Mouse (Mus musculus) limb, embryonic 13.5 days (tissue): ENCODE measurements around the gene Hic1. TPM values are rescaled to one million over a fixed set of nuclear protein-coding genes. Genes with fewer than 3 reads are reported as not detected.

Experiments used
- ATAC-seq: fragments of 200-750 bp; cut with Nextera tagmentation; 2 replicates; pipeline ENCODE4 v1.8.0; 2017; ENCODE audit warnings: low read depth, moderate number of reproducible peaks, moderate TSS enrichment; ENCODE audit not compliant: low FRiP score
- H3K27ac ChIP-seq: fragments of 300-500 bp; sonication (generic); 2 replicates; pipeline ENCODE4 v1.5.1; 2015; ENCODE audit warnings: inconsistent platforms, mild to moderate bottlenecking, moderate library complexity
- H3K27me3 ChIP-seq: fragments of 300-500 bp; sonication (generic); 2 replicates; pipeline ENCODE4 v1.6.1; 2015; ENCODE audit warnings: mild to moderate bottlenecking, inconsistent platforms
- H3K36me3 ChIP-seq: fragments of 300-500 bp; sonication (generic); 2 replicates; pipeline ENCODE4 v1.6.1; 2015; ENCODE audit warnings: inconsistent platforms, mild to moderate bottlenecking, moderate library complexity
- H3K4me1 ChIP-seq: fragments of 300-500 bp; sonication (generic); 2 replicates; pipeline ENCODE4 v1.6.1; 2015; ENCODE audit warnings: inconsistent platforms
- H3K4me2 ChIP-seq: fragments of 300-500 bp; sonication (generic); replicated peaks from 2 replicates; pipeline ENCODE4 v1.6.1; 2015; ENCODE audit warnings: inconsistent platforms, mild to moderate bottlenecking, moderate library complexity
- H3K4me3 ChIP-seq: fragments of 300-500 bp; sonication (generic); 2 replicates; pipeline ENCODE4 v1.5.1; 2015; ENCODE audit warnings: moderate library complexity, mild to moderate bottlenecking, inconsistent platforms
- H3K9ac ChIP-seq: fragments of 300-500 bp; sonication (generic); 2 replicates; pipeline ENCODE4 v1.6.1; 2015; ENCODE audit warnings: mild to moderate bottlenecking, inconsistent platforms
- H3K9me3 ChIP-seq: fragments of 300-500 bp; sonication (generic); 2 replicates; pipeline ENCODE4 v1.6.1; 2016; ENCODE audit warnings: inconsistent platforms
- WGBS: fragments of 180-500 bp; shearing (Covaris S2); methylation state at CpG from one replicate; pipeline ENCODE4 v1.1.7; 2015; 5-methylcytosine and 5-hydroxymethylcytosine counted together
- microRNA counts: library from miRNA; unstranded; fragments of <30 nt; microRNA quantifications from one replicate; lab custom pipeline; 2016
- microRNA-seq: library from miRNA; unstranded; fragments of <30 nt; microRNA quantifications from one replicate; pipeline ENCODE4, GENCODE M21; 2016
- polyA plus RNA-seq: library from polyadenylated mRNA; unstranded; fragments of >200 nt; fragmentation: Nextera tagmentation; extraction: Ambion mirVana; gene quantifications from 2 replicates; pipeline ENCODE4 v1.2.1, GENCODE M21; 2015

Gene Hic1
- polyA plus RNA-seq, 1 experiment from 2014 or later, result 28.2 TPM

DNA sequence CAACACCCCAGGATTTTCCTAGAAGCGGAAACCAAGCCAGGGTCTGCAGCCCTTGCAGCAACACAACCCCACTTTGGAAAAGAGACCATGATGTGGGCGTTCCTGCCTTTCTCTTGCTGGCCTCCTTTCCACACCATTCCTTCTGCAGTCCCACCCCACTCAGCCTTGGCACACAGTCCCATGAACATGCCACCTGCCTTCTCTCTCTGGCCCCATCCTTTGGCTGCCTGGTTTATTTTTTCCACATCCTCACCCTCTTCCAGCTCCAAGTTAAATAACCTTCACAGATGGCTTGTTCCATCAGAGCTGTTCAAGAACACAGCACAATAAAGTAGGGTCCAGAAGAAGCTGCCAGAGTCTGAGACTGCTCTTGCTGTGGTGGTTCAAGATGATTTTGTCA, 50.0 kb downstream of the Hic1 start:
- no peak overlapping the region for H3K27ac ChIP-seq
- WGBS, result 91% methylated on average over 2 of the region's 2 CpGs

DNA sequence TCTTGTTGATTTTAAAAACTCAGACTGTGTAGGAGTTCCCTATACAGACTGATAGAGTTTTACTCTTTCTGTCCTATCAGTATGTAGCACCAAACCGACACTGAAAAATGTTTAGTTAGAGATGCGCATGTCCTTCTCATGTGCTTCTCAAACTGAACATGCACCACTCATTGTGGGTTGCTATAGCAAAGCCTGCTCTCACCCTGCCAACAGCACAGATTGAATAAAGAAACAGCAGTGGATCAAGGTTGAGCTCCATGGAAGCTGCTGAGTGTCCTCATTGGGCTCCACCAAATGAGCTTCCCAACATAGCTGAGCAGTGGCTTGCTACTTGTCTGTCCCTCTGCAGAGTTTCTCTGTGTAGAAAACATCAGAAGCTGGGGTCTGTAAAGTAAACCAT, 51.2 kb downstream of the Hic1 start:
- Histone ChIP-seq H3K4me2 (no peak overlapping the region), H3K36me3 (no peaks in the 10 kb centered on the region), H3K27ac (no peak overlapping the region), H3K9ac (no peak overlapping the region), H3K9me3 (no peaks in the 10 kb centered on the region), H3K27me3 (no peaks in the 10 kb centered on the region), H3K4me1 (peaks cover 31% of the 10 kb centered on the region), H3K4me3 (no peak overlapping the region)
- 97% methylated on average over 2 of the region's 2 CpGs for WGBS
- no peak for ATAC-seq

More for the DNA sequence above, 50.0 kb downstream of the Hic1 start:
- Histone ChIP-seq H3K36me3 (no peaks in the 10 kb centered on the region), H3K4me1 (peaks cover 31% of the 10 kb centered on the region), H3K4me3 (no peak overlapping the region), H3K27me3 (no peaks in the 10 kb centered on the region), H3K4me2 (no peak overlapping the region), H3K9ac (no peak overlapping the region; the same call in 1 of the 2 replicates), H3K9me3 (no peaks in the 10 kb centered on the region)
- ATAC-seq, result no peak

DNA sequence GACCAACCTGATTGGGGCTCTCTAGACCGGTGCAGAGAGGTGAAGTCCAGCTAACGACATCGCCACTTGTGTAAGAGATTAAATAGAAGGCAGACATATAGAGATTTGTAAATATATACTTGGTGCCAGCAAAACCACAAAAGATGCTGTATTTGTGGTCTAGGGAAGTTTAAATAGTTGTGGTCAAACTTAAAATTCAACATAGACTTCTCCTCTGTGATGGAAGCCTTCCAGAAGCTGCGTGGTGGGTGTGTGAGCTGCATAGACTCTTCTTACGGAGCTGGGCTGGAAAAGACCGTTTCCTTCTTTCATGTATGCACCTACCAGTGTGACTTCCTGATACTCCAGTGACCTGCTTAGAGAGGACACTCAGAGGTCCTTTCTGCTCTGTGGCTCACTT, 52.9 kb downstream of the Hic1 start:
- WGBS, result 63% methylated on average over 6 of the region's 6 CpGs
- ATAC-seq, result no peak
- Histone ChIP-seq H3K36me3 (no peaks in the 10 kb centered on the region), H3K9me3 (no peaks in the 10 kb centered on the region), H3K9ac (no peak overlapping the region), H3K4me3 (no peak overlapping the region), H3K4me2 (no peak overlapping the region), H3K27ac (no peak overlapping the region), H3K4me1 (peaks cover 31% of the 10 kb centered on the region), H3K27me3 (no peaks in the 10 kb centered on the region)

MicroRNAs encoded within 50 kb of the gene (microRNA counts, 519-probe panel; counts per million panel counts)
- microRNA mmu-miR-132 (lab: Ali Mortazavi, UCI), result 2,890 counts per million, percentile 47 among the panel's probes with 10 or more counts
- not detected for microRNA mmu-miR-212 (lab: Ali Mortazavi, UCI)

Small RNAs within 50 kb of the gene (microRNA-seq; reads per million reads assigned to microRNA genes)
- gene Mir132 (164 reads per million, percentile 59 among the genes with 10 or more reads in this experiment), gene Mir212 (19.8 reads per million, percentile 35 among the genes with 10 or more reads in this experiment)

Other genes with a start within 250 kb of the Hic1 start
- 21.9 and 22.4 TPM in 2 replicates for gene Smg6, start 243.7 kb downstream of the Hic1 start, polyA plus RNA-seq
- gene Srr, start 243.6 kb downstream of the Hic1 start, polyA plus RNA-seq, result 29.2 and 30.3 TPM in 2 replicates
- gene Ovca2, start 9.3 kb upstream of the Hic1 start, polyA plus RNA-seq, result 27.8 and 29.5 TPM in 2 replicates
- gene Dph1, start 21.7 kb upstream of the Hic1 start, polyA plus RNA-seq, result 23.9 and 24.9 TPM in 2 replicates
- gene Rtn4rl1, start 24.3 kb upstream of the Hic1 start, polyA plus RNA-seq, result 2.3 and 3.1 TPM in 2 replicates
- 119 and 130 TPM in 2 replicates for gene Rpa1, start 178.8 kb upstream of the Hic1 start, polyA plus RNA-seq
- gene Smyd4, start 178.9 kb upstream of the Hic1 start, polyA plus RNA-seq, result 16.9 and 20.1 TPM in 2 replicates